In the genomic region with DNA sequence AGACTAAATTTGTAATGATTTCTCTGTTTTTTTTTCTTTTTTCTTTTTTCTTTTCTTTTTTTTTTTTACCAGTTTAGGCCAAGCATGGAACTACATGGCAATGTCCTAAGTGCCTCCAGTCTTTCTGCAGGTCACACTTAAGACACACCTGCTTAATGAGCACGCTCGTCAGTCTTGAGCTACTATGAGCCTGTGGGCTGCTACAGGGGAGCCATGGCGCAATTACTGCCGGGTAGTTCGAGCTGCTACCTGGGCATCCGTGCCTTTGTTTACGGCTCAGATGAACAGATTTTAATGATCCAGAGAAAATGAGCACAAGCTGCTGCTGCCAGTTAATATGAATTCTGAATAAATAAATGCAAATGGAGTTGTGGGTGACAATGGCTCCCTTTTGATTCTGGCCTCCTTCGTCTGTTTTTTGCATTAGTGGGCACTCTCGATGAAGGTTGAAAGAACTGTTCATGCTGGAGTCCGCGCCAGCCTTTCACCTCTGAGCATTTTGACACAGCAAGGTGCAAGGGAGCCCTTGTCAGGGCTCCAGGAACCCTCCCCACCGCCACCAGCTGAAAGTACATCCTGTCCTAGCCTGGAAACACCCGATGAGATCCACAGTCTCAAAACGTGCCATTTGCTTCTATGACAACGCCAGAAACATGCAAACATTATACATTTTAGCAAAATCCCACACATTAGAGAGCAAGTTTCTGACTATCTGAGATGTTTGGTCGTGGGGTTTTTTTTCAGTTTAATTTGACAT, we compare ENCODE assay signal across 14 mouse cellular contexts.
DNase-seq lines count a peak whose midpoint lies in the region; ATAC-seq lines count a peak whose summit lies in the region.
"Had no signal": no experiment of that assay in that cellular context is flagged by ENCODE, and none has a peak within 500 bp of the region (broad histone marks: within the 10 kb centered on the region; RNA-seq: fewer than 3 reads in every experiment).

No protein-coding gene starts in this region.

- peaks cover 9% of the 10 kb centered on the region; the same call in 1 of the 2 replicates for H3K4me1 ChIP-seq in forebrain, embryonic 12.5 days
- no peaks in the 10 kb centered on the region; the same call in 1 of the 2 replicates for H3K4me1 ChIP-seq in forebrain, embryonic 11.5 days (replicated peaks; ENCODE audit: control insufficient read depth, insufficient read depth, low read length)
- H3K4me1 ChIP-seq in neural tube, embryonic 13.5 days (replicated peaks): peaks cover 18% of the 10 kb centered on the region
- H3K4me1 ChIP-seq: embryonic facial prominence, embryonic 10.5 days had no signal

- H3K9me3 ChIP-seq in forebrain, embryonic 12.5 days: no peaks in the 10 kb centered on the region
- H3K9me3 ChIP-seq in forebrain, embryonic 11.5 days (ENCODE audit: control insufficient read depth, low read length): no peaks in the 10 kb centered on the region
- no peaks in the 10 kb centered on the region for H3K9me3 ChIP-seq in neural tube, embryonic 13.5 days
- H3K9me3 ChIP-seq: embryonic facial prominence, embryonic 10.5 days; heart, embryonic 12.5 days; limb, embryonic 12.5 days had no signal

- no peak overlapping the region for H3K9ac ChIP-seq in forebrain, embryonic 12.5 days
- H3K9ac ChIP-seq in forebrain, embryonic 11.5 days (ENCODE audit: low read length): no peak overlapping the region
- no peak overlapping the region for H3K9ac ChIP-seq in neural tube, embryonic 13.5 days
- H3K9ac ChIP-seq: heart, embryonic 12.5 days; limb, embryonic 12.5 days had no signal

- no peak for DNase-seq in forebrain, embryonic 11.5 days (ENCODE audit: low spot score)
- DNase-seq in layer of hippocampus, postnatal 14 days (ENCODE audit: low spot score in 2 of 2): peak; percentile 38 to 55
- DNase-seq in layer of hippocampus, adult 9-10 months (ENCODE audit: low spot score): no peak
- DNase-seq in cerebellum, postnatal 25 days: peak; percentile 66 to 71
- DNase-seq in yolk sac, embryonic 10.5 days (ENCODE audit: low spot score): no peak
- DNase-seq in Muller cell, postnatal 12 days (ENCODE audit: inconsistent ontology term): no peak
- DNase-seq: lung, adult 2 months; retina, postnatal 1 day had no signal

- H3K27me3 ChIP-seq in forebrain, embryonic 12.5 days: no peaks in the 10 kb centered on the region
- no peaks in the 10 kb centered on the region for H3K27me3 ChIP-seq in forebrain, embryonic 11.5 days (ENCODE audit: control insufficient read depth, insufficient read depth, low read length)
- no peaks in the 10 kb centered on the region for H3K27me3 ChIP-seq in neural tube, embryonic 13.5 days
- H3K27me3 ChIP-seq: heart, embryonic 12.5 days; limb, embryonic 12.5 days had no signal

- 45% methylated on average over 16 of the region's 16 CpGs for WGBS in forebrain, embryonic 12.5 days
- 68% methylated on average over 16 of the region's 16 CpGs for WGBS in forebrain, embryonic 11.5 days
- 51% methylated on average over 16 of the region's 16 CpGs for WGBS in neural tube, embryonic 13.5 days

- no peak overlapping the region for H3K4me2 ChIP-seq in forebrain, embryonic 12.5 days
- no peak overlapping the region for H3K4me2 ChIP-seq in forebrain, embryonic 11.5 days (ENCODE audit: low read depth, low read length, severe bottlenecking)
- H3K4me2 ChIP-seq in neural tube, embryonic 13.5 days: no peak overlapping the region
- H3K4me2 ChIP-seq: heart, embryonic 12.5 days; limb, embryonic 12.5 days had no signal

- 0 out of 2 replicates have a peak, but pooled peaks have one; percentile 51 for ATAC-seq in forebrain, embryonic 12.5 days (ENCODE audit: low FRiP score)
- ATAC-seq in forebrain, embryonic 11.5 days (replicated peaks; ENCODE audit: low FRiP score): no peak
- no peak for ATAC-seq in neural tube, embryonic 13.5 days (ENCODE audit: low read depth)
- ATAC-seq: intestine, embryonic 16.5 days had no signal

- H3K4me3 ChIP-seq in forebrain, embryonic 12.5 days (replicated peaks): no peak overlapping the region
- H3K4me3 ChIP-seq in forebrain, embryonic 11.5 days (ENCODE audit: low read depth, low read length): no peak overlapping the region
- no peak overlapping the region for H3K4me3 ChIP-seq in neural tube, embryonic 13.5 days
- H3K4me3 ChIP-seq: embryonic facial prominence, embryonic 10.5 days; heart, embryonic 12.5 days; limb, embryonic 12.5 days had no signal

- peak overlapping the region; percentile 1 for H3K27ac ChIP-seq in forebrain, embryonic 12.5 days
- no peak overlapping the region for H3K27ac ChIP-seq in forebrain, embryonic 11.5 days (ENCODE audit: low read depth, low read length)
- peak overlapping the region; percentile 67 for H3K27ac ChIP-seq in neural tube, embryonic 13.5 days (replicated peaks)
- H3K27ac ChIP-seq: embryonic facial prominence, embryonic 10.5 days; limb, embryonic 12.5 days had no signal

- H3K36me3 ChIP-seq in forebrain, embryonic 12.5 days (replicated peaks): no peaks in the 10 kb centered on the region
- H3K36me3 ChIP-seq in forebrain, embryonic 11.5 days (ENCODE audit: control insufficient read depth, insufficient read depth, low read length): no peaks in the 10 kb centered on the region
- no peaks in the 10 kb centered on the region for H3K36me3 ChIP-seq in neural tube, embryonic 13.5 days
- H3K36me3 ChIP-seq: embryonic facial prominence, embryonic 10.5 days; heart, embryonic 12.5 days; limb, embryonic 12.5 days had no signal

Comparison
In these comparisons a context has a peak if more than half of its experiments do, and no peak if none do; other contexts are left out.
1. DNase-seq: peak in layer of hippocampus, postnatal 14 days (2 of 2) and cerebellum, postnatal 25 days (2 of 2); none in forebrain, embryonic 11.5 days (single experiment), layer of hippocampus, adult 9-10 months (single experiment), yolk sac, embryonic 10.5 days (single experiment) and Muller cell, postnatal 12 days (single experiment).